Mouse (Mus musculus): ENCODE data around the gene Cfap52. TPM values are rescaled to one million over a fixed set of nuclear protein-coding genes. Genes with fewer than 3 reads are reported as not detected.

The Cfap52 gene
- polyA plus RNA-seq, 1 experiment from 2014 or later, result 0.17 TPM

- WGBS, result 66% methylated on average over 8 of the region's 8 CpGs
- H3K27ac ChIP-seq (replicated peaks; ENCODE audit: low read depth, low read length), result no peak overlapping the region
- no peak overlapping the region for H3K4me3 ChIP-seq (ENCODE audit: low read depth, low read length)
- H3K36me3 ChIP-seq (ENCODE audit: control insufficient read depth, insufficient read depth, low read length), result no peaks in the 10 kb centered on the region
- H3K9ac ChIP-seq (ENCODE audit: low read length), result no peak overlapping the region
- H3K4me2 ChIP-seq (ENCODE audit: low read depth, severe bottlenecking), result no peak overlapping the region
- DNase-seq (ENCODE audit: low spot score), result peak; percentile 78
- H3K4me1 ChIP-seq (ENCODE audit: control insufficient read depth, insufficient read depth, low read length), result no peaks in the 10 kb centered on the region
- no peaks in the 10 kb centered on the region for H3K27me3 ChIP-seq (ENCODE audit: control insufficient read depth, insufficient read depth, low read length)
- H3K9me3 ChIP-seq (ENCODE audit: control insufficient read depth, low read length), result no peaks in the 10 kb centered on the region
- ATAC-seq (ENCODE audit: insufficient number of reproducible peaks, low FRiP score, low TSS enrichment, low read depth), result no peak
Measured at GRCm38 (mm10) chr11:67897064-67897560, 68.3 kb downstream of the Cfap52 start.

GRCm38 (mm10) chr11:67895641-67896040 lies 69.8 kb downstream of the Cfap52 start:
- H3K9me3 ChIP-seq (ENCODE audit: control insufficient read depth, low read length), result no peaks in the 10 kb centered on the region
- WGBS, result 80% methylated on average over 7 of the region's 7 CpGs
- H3K4me2 ChIP-seq (ENCODE audit: low read depth, severe bottlenecking), result no peak overlapping the region
- H3K9ac ChIP-seq (ENCODE audit: low read length), result no peak overlapping the region
- ATAC-seq (ENCODE audit: insufficient number of reproducible peaks, low FRiP score, low TSS enrichment, low read depth) (no peak), DNase-seq (ENCODE audit: low spot score) (no peak)
- H3K27ac ChIP-seq (replicated peaks; ENCODE audit: low read depth, low read length), result no peak overlapping the region
- H3K27me3 ChIP-seq (ENCODE audit: control insufficient read depth, insufficient read depth, low read length), result no peaks in the 10 kb centered on the region
- H3K36me3 ChIP-seq (ENCODE audit: control insufficient read depth, insufficient read depth, low read length), result no peaks in the 10 kb centered on the region
- H3K4me1 ChIP-seq (ENCODE audit: control insufficient read depth, insufficient read depth, low read length), result no peaks in the 10 kb centered on the region
- no peak overlapping the region for H3K4me3 ChIP-seq (ENCODE audit: low read depth, low read length)

- Histone ChIP-seq H3K27ac (replicated peaks; ENCODE audit: low read depth, low read length) (no peak overlapping the region), H3K4me1 (ENCODE audit: control insufficient read depth, insufficient read depth, low read length) (no peaks in the 10 kb centered on the region), H3K36me3 (ENCODE audit: control insufficient read depth, insufficient read depth, low read length) (no peaks in the 10 kb centered on the region), H3K9me3 (ENCODE audit: control insufficient read depth, low read length) (no peaks in the 10 kb centered on the region), H3K27me3 (ENCODE audit: control insufficient read depth, insufficient read depth, low read length) (no peaks in the 10 kb centered on the region), H3K4me3 (ENCODE audit: low read depth, low read length) (no peak overlapping the region), H3K4me2 (ENCODE audit: low read depth, severe bottlenecking) (no peak overlapping the region), H3K9ac (ENCODE audit: low read length) (no peak overlapping the region)
- DNase-seq (ENCODE audit: low spot score), result no peak
- 82% methylated on average over 5 of the region's 5 CpGs for WGBS
- no peak for ATAC-seq (ENCODE audit: insufficient number of reproducible peaks, low FRiP score, low TSS enrichment, low read depth)
Measured at GRCm38 (mm10) chr11:67888521-67888920, 76.9 kb downstream of the Cfap52 start.

GRCm38 (mm10) chr11:67885921-67886320 lies 79.5 kb downstream of the Cfap52 start:
- Histone ChIP-seq H3K4me2 (ENCODE audit: low read depth, severe bottlenecking) (no peak overlapping the region), H3K4me3 (ENCODE audit: low read depth, low read length) (no peak overlapping the region), H3K27me3 (ENCODE audit: control insufficient read depth, insufficient read depth, low read length) (no peaks in the 10 kb centered on the region), H3K4me1 (ENCODE audit: control insufficient read depth, insufficient read depth, low read length) (no peaks in the 10 kb centered on the region), H3K9me3 (ENCODE audit: control insufficient read depth, low read length) (no peaks in the 10 kb centered on the region), H3K36me3 (ENCODE audit: control insufficient read depth, insufficient read depth, low read length) (no peaks in the 10 kb centered on the region), H3K9ac (ENCODE audit: low read length) (no peak overlapping the region), H3K27ac (replicated peaks; ENCODE audit: low read depth, low read length) (no peak overlapping the region)
- DNase-seq (ENCODE audit: low spot score), result no peak
- 98% methylated on average over 2 of the region's 2 CpGs for WGBS
- no peak for ATAC-seq (ENCODE audit: insufficient number of reproducible peaks, low FRiP score, low TSS enrichment, low read depth)

Other genes with a start within 250 kb of the Cfap52 start
- gene Glp2r, start 194.5 kb downstream of the Cfap52 start, polyA plus RNA-seq (2014; fragmentation: Nextera tagmentation; extraction: Ambion mirVana), result 0.05 TPM in 1 of 2 replicates, not detected in the other
- gene Gsg1l2, start 191.0 kb downstream of the Cfap52 start, polyA plus RNA-seq (2014; fragmentation: Nextera tagmentation; extraction: Ambion mirVana), result not detected in 2 replicates
- 0.23 TPM in 1 of 2 replicates, not detected in the other for gene Dhrs7c, start 167.5 kb downstream of the Cfap52 start, polyA plus RNA-seq (2014; fragmentation: Nextera tagmentation; extraction: Ambion mirVana)
- gene Usp43, start 43.5 kb downstream of the Cfap52 start, polyA plus RNA-seq (2014; fragmentation: Nextera tagmentation; extraction: Ambion mirVana), result 0.72 and 0.96 TPM in 2 replicates
- 49.8 and 53.4 TPM in 2 replicates for gene Stx8, start 542 bp upstream of the Cfap52 start, polyA plus RNA-seq (2014; fragmentation: Nextera tagmentation; extraction: Ambion mirVana)